Mouse (Mus musculus) myocyte (in vitro differentiated cells): ENCODE data around the gene Mtf1. TPM values are rescaled to one million over a fixed set of nuclear protein-coding genes. Genes with fewer than 3 reads are reported as not detected.

Source experiments
- H3K27me3 ChIP-seq: one replicate; pipeline ENCODE4 v1.6.1; 2011; ENCODE audit not compliant: control insufficient read depth, insufficient read depth, insufficient read length
- H3K36me3 ChIP-seq: one replicate; pipeline ENCODE4 v1.6.1; 2011; ENCODE audit not compliant: control insufficient read depth, insufficient read depth
- H3K4me2 ChIP-seq: one replicate; pipeline ENCODE4 v1.6.1; 2011; ENCODE audit warnings: low read depth, control low read depth
- H3K4me3 ChIP-seq: one replicate; pipeline ENCODE4 v1.5.1; 2011; ENCODE audit warnings: mild to moderate bottlenecking, control low read depth, moderate library complexity
- H3K79me2 ChIP-seq: one replicate; pipeline ENCODE4 v1.6.1; 2011; ENCODE audit not compliant: control insufficient read depth, insufficient read depth
- H3ac ChIP-seq: one replicate; pipeline ENCODE4 v1.6.1; 2011; ENCODE audit not compliant: control insufficient read depth, insufficient read length
- CEBPB ChIP-seq: IDR thresholded peaks from 2 replicates; pipeline ENCODE4 v1.6.1; 2011; ENCODE audit warnings: mild to moderate bottlenecking, moderate library complexity; ENCODE audit not compliant: poor library complexity, insufficient read depth, severe bottlenecking
- E2F4 ChIP-seq: IDR thresholded peaks from one replicate; pipeline ENCODE4 v1.6.1; 2011; ENCODE audit warnings: mild to moderate bottlenecking, control low read depth, moderate library complexity; ENCODE audit not compliant: insufficient read depth
- MAX ChIP-seq: IDR thresholded peaks from one replicate; pipeline ENCODE4 v1.6.1; 2011; ENCODE audit warnings: low read depth, mild to moderate bottlenecking, control low read depth
- MYOD1 ChIP-seq, 3 experiments: IDR thresholded peaks; one replicate each; pipeline ENCODE4 v1.6.1; 2011; ENCODE audit warnings: control low read depth in 2 of 3, low read depth in 2 of 3, mild to moderate bottlenecking in 2 of 3, moderate library complexity in 1 of 3; ENCODE audit not compliant: insufficient read length in 2 of 3, control insufficient read depth in 1 of 3
- MYOG ChIP-seq, 3 experiments: IDR thresholded peaks; one replicate each; pipeline ENCODE4 v1.6.1; 2011; ENCODE audit warnings: control low read depth in 2 of 3, low read depth in 2 of 3, mild to moderate bottlenecking in 2 of 3; ENCODE audit not compliant: insufficient read length in 2 of 3, control insufficient read depth in 1 of 3, insufficient read depth in 1 of 3
- POLR2A ChIP-seq: IDR thresholded peaks from one replicate; pipeline ENCODE4 v1.6.1; 2011; ENCODE audit warnings: low read depth, mild to moderate bottlenecking, control low read depth, moderate library complexity; ENCODE audit not compliant: insufficient read length
- POLR2AphosphoS2 ChIP-seq: IDR thresholded peaks from one replicate; pipeline ENCODE4 v1.6.1; 2011; ENCODE audit warnings: low read depth, control low read depth; ENCODE audit not compliant: insufficient read length
- REST ChIP-seq: IDR thresholded peaks from one replicate; pipeline ENCODE4 v1.6.1; 2011; ENCODE audit warnings: mild to moderate bottlenecking, control low read depth, moderate library complexity; ENCODE audit not compliant: insufficient read depth, insufficient read length
- SRF ChIP-seq: IDR thresholded peaks from one replicate; pipeline ENCODE4 v1.6.1; 2011; ENCODE audit warnings: low read depth; ENCODE audit not compliant: control insufficient read depth, insufficient read length
- TCF12 ChIP-seq: IDR thresholded peaks from one replicate; pipeline ENCODE4 v1.6.1; 2011; ENCODE audit warnings: mild to moderate bottlenecking, control low read depth; ENCODE audit not compliant: poor library complexity, insufficient read depth, severe bottlenecking
- TCF3 ChIP-seq: IDR thresholded peaks from one replicate; pipeline ENCODE4 v1.6.1; 2011; ENCODE audit warnings: low read depth, control low read depth; ENCODE audit not compliant: insufficient read length
- USF1 ChIP-seq: IDR thresholded peaks from one replicate; pipeline ENCODE4 v1.6.1; 2011; ENCODE audit warnings: low read depth, mild to moderate bottlenecking, control low read depth, moderate library complexity
- polyA plus RNA-seq: library from polyadenylated mRNA; unstranded; fragments of >200 nt; fragmentation: generic; extraction: Trizol; gene quantifications from one replicate; pipeline ENCODE4 v1.2.1, GENCODE M21; 2012; ENCODE audit warnings: missing spikeins

Gene Mtf1
- polyA plus RNA-seq, 1 experiment = 12.9 TPM

- H3ac ChIP-seq = no peak overlapping the region
- TF ChIP-seq SRF (no peak), MAX (no peak), REST (peak; percentile 96), USF1 (no peak), TCF12 (no peak), MYOG (IDR thresholded peaks at IDR 0.05; ENCODE audit: control insufficient read depth in 1 of 3, insufficient read depth in 1 of 3, insufficient read length in 2 of 3, low read depth in 2 of 3) (peak in 1 of 3 experiments; percentile 61), TCF3 (no peak)
Measured at GRCm38 (mm10) chr4:124860446-124860845, 58.5 kb downstream of the Mtf1 start.

DNA sequence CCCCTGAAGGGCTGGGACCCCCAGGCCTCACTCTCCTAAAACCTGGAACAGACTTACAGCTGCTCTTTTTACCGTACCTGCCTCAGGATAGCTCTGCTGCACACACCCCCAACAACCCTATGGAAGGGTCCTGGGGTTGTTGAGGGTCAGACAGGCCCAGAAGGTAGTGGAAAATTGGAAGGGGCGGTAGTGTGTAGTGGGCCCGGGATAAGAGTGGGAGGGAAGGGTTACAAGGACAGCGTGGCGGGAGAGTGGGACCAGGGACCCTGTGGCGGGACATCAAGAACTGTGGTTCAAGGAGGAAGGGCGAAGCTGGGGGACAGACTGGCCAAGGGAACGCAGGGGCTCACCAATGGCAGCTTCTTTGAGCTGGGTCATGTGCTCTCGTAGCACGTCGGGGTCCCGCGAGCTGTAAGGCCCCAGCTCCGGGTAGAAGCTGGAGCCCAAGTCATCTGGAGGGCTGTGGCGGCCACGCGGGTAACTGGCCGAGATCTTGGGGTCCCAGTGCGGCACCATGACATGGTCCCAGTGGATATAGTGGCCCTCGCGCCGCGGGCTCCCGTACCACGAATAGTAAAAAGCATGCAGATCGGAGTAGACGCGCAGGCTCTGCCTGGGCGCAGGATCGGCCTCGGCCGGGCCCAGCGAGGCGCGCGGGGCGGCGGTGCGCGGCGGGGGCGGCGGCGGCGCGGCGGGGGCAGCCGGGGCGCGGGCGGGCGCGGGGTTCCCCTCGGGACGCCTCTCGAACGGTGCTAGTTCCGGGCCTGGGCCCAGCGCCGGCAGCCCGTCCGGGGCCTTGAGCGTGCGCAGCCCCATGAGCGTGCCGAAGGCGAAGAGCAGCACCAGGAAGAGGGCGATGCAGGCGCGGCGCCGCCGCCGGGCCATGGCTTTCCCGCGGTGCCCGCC lies 59.6 kb downstream of the Mtf1 start, which contains the start of gene Maneal:
TSS of gene Maneal (minus strand) at position 889 of the 906 bp plus-strand sequence.
- Histone ChIP-seq H3K4me2 (no peak within 1 kb of the TSS), H3K4me3 (no peak within 1 kb of the TSS)
- TF ChIP-seq USF1 = no peak
- no peak for TF ChIP-seq CEBPB
- no peak for TF ChIP-seq POLR2AphosphoS2
- TF ChIP-seq REST = no peak
- TF ChIP-seq MYOD1 (IDR thresholded peaks at IDR 0.05; ENCODE audit: control insufficient read depth in 1 of 3, insufficient read length in 2 of 3, low read depth in 2 of 3) = no peak
- no peak for TF ChIP-seq POLR2A
- no peak for TF ChIP-seq TCF12
- TF ChIP-seq E2F4 = no peak
- no peak for TF ChIP-seq MAX
- TF ChIP-seq SRF = no peak
- no peak for TF ChIP-seq TCF3
- no peak for TF ChIP-seq MYOG (IDR thresholded peaks at IDR 0.05; ENCODE audit: control insufficient read depth in 1 of 3, insufficient read depth in 1 of 3, insufficient read length in 2 of 3, low read depth in 2 of 3)

More at GRCm38 (mm10) chr4:124860446-124860845, 58.5 kb downstream of the Mtf1 start:
- H3K4me3 ChIP-seq = no peak overlapping the region
- H3K36me3 ChIP-seq = no peaks in the 10 kb centered on the region
- peaks cover 18% of the 10 kb centered on the region for H3K27me3 ChIP-seq
- no peaks in the 10 kb centered on the region for H3K79me2 ChIP-seq
- no peak overlapping the region for H3K4me2 ChIP-seq

DNA sequence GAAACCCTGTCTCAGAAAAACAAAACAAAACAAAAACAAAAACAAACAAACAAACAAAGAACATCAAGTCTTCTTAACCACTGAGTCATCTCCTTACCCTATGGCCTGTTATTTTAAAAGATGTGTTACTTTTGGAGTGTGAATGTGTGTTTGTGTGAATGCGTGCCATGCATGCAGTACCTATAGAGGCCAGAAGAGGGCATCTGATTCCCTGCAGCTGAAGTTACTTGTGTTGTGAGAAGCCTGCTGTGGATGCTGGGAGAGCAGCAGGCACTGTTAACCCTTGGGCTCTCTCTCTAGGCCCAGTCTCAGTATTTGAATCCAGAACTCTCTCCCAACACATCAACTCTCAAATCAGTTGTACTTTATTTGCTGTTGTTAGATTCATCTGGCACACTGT lies 70.8 kb downstream of the Mtf1 start:
- no peaks in the 10 kb centered on the region for H3K27me3 ChIP-seq
- H3K79me2 ChIP-seq = no peaks in the 10 kb centered on the region
- no peak overlapping the region for H3K4me3 ChIP-seq
- no peak overlapping the region for H3K4me2 ChIP-seq
- TF ChIP-seq MYOD1 (IDR thresholded peaks at IDR 0.05; ENCODE audit: control insufficient read depth in 1 of 3, insufficient read length in 2 of 3, low read depth in 2 of 3) (no peak), TCF12 (no peak), USF1 (no peak), SRF (no peak), E2F4 (no peak), REST (no peak), POLR2A (no peak), CEBPB (no peak), MAX (no peak), TCF3 (no peak), MYOG (IDR thresholded peaks at IDR 0.05; ENCODE audit: control insufficient read depth in 1 of 3, insufficient read depth in 1 of 3, insufficient read length in 2 of 3, low read depth in 2 of 3) (no peak), POLR2AphosphoS2 (no peak)
- no peaks in the 10 kb centered on the region for H3K36me3 ChIP-seq
- no peak overlapping the region for H3ac ChIP-seq

More for the DNA sequence above, 59.6 kb downstream of the Mtf1 start, which contains the start of gene Maneal:
- Histone ChIP-seq H3K27me3 (peaks cover 18% of the 10 kb centered on the region), H3ac (no peak within 1 kb of the TSS), H3K36me3 (no peaks in the 10 kb centered on the region), H3K79me2 (no peaks in the 10 kb centered on the region)

- Histone ChIP-seq H3K4me2 (no peak within 1 kb of the TSS), H3K4me3 (no peak within 1 kb of the TSS), H3K79me2 (no peaks in the 10 kb centered on the region), H3ac (no peak within 1 kb of the TSS), H3K27me3 (peaks cover 33% of the 10 kb centered on the region), H3K36me3 (no peaks in the 10 kb centered on the region)
- TF ChIP-seq MYOG (IDR thresholded peaks at IDR 0.05; ENCODE audit: control insufficient read depth in 1 of 3, insufficient read depth in 1 of 3, insufficient read length in 2 of 3, low read depth in 2 of 3) (no peak), MAX (no peak), USF1 (no peak), CEBPB (no peak), REST (no peak), MYOD1 (IDR thresholded peaks at IDR 0.05; ENCODE audit: control insufficient read depth in 1 of 3, insufficient read length in 2 of 3, low read depth in 2 of 3) (no peak), SRF (no peak), POLR2AphosphoS2 (no peak), TCF12 (no peak), POLR2A (no peak)
Measured at GRCm38 (mm10) chr4:124880599-124880998, 78.7 kb downstream of the Mtf1 start, which contains the start of gene Epha10. Gene Epha10, plus strand, starts transcription at chr4:124880899.
